Mouse (Mus musculus): ENCODE measurements around the gene Oxgr1.
"Not testable (repeated sequence)": the region's sequence is repeated elsewhere in the genome, so short reads cannot be mapped to it uniquely, and the experiment has no call there.

The Oxgr1 gene

GRCm38 (mm10) chr14:120042187-120042820 is at the start of gene Oxgr1:
TSS of gene Oxgr1 (minus strand) at chr14:120042435.
- no peak for DNase-seq

- DNase-seq: no peak
These were observed 48.2 kb upstream of the Oxgr1 start for GRCm38 (mm10) chr14:120090401-120090800.

- DNase-seq: no peak
These were observed 47.6 kb upstream of the Oxgr1 start for GRCm38 (mm10) chr14:120089649-120090360.

- no peak for DNase-seq
These were observed 46.9 kb upstream of the Oxgr1 start for GRCm38 (mm10) chr14:120089006-120089648.

- no peak for DNase-seq
These were observed 41.9 kb upstream of the Oxgr1 start for GRCm38 (mm10) chr14:120084084-120084667.

GRCm38 (mm10) chr14:120076192-120076591 is 34.0 kb upstream of the Oxgr1 start:
- no peak for DNase-seq

- DNase-seq: no peak
These were observed 33.5 kb upstream of the Oxgr1 start for GRCm38 (mm10) chr14:120075746-120076145.

- DNase-seq: no peak
These were observed 32.0 kb upstream of the Oxgr1 start for GRCm38 (mm10) chr14:120074231-120074630.

- no peak for DNase-seq
These were observed 18.9 kb upstream of the Oxgr1 start for GRCm38 (mm10) chr14:120061096-120061495.

- DNase-seq: no peak
These were observed 8.8 kb downstream of the Oxgr1 start for GRCm38 (mm10) chr14:120033454-120033853.

GRCm38 (mm10) chr14:120019948-120020347 is 22.3 kb downstream of the Oxgr1 start:
- no peak for DNase-seq

GRCm38 (mm10) chr14:120009969-120010872 is 32.0 kb downstream of the Oxgr1 start:
- no peak for DNase-seq

- DNase-seq: no peak
These were observed 37.1 kb downstream of the Oxgr1 start for GRCm38 (mm10) chr14:120005153-120005552.

GRCm38 (mm10) chr14:120003661-120004060 is 38.6 kb downstream of the Oxgr1 start:
- DNase-seq: no peak

GRCm38 (mm10) chr14:120002673-120003072 is 39.6 kb downstream of the Oxgr1 start:
- no peak for DNase-seq

- DNase-seq: no peak
These were observed 52.6 kb downstream of the Oxgr1 start for GRCm38 (mm10) chr14:119989651-119990050.

GRCm38 (mm10) chr14:119988937-119989645 is 53.1 kb downstream of the Oxgr1 start:
- DNase-seq: no peak

GRCm38 (mm10) chr14:119987257-119987656 is 55.0 kb downstream of the Oxgr1 start:
- no peak for DNase-seq

- DNase-seq: no peak
These were observed 55.5 kb downstream of the Oxgr1 start for GRCm38 (mm10) chr14:119986778-119987177.

- not testable (repeated sequence) for DNase-seq
These were observed 55.9 kb downstream of the Oxgr1 start for GRCm38 (mm10) chr14:119986351-119986750.

GRCm38 (mm10) chr14:119981314-119981713 is 60.9 kb downstream of the Oxgr1 start:
- no peak for DNase-seq

Measured in spleen, adult 18-20 months (tissue).